Mouse (Mus musculus) kidney, adult 2 months (tissue): ENCODE results near the gene Bysl.

ENCODE experiments used
- CTCF ChIP-seq: fragments of 200-500 bp; conservative IDR thresholded peaks from 2 replicates; pipeline ENCODE4 v1.5.1; 2011; ENCODE audit warnings: low read depth, mild to moderate bottlenecking, control low read depth, low read length, moderate library complexity, mixed read lengths; ENCODE audit not compliant: insufficient read depth, insufficient read length
- POLR2A ChIP-seq: fragments of 200-500 bp; IDR thresholded peaks from one replicate; pipeline ENCODE4 v1.6.1; 2011; ENCODE audit warnings: low read depth, low read length, control low read depth

GRCm38 (mm10) chr17:47595248-47596161 is 15.8 kb downstream of the Bysl start:
- TF ChIP-seq POLR2A, result no peak
- no peak for TF ChIP-seq CTCF
